Mouse (Mus musculus): ENCODE measurements around the gene Rab15. TPM values are rescaled to one million over a fixed set of nuclear protein-coding genes. Genes with fewer than 3 reads are reported as not detected.
A peak's percentile ranks its signal among the peaks of the same experiment; 100 is the strongest.

Gene Rab15
- polyA plus RNA-seq, 1 experiment from 2014 or later: 14.2 TPM

GRCm38 (mm10) chr12:76777845-76778244 lies 44.9 kb downstream of the Rab15 start:
- no peak for DNase-seq (ENCODE audit: low spot score)
- H3K9me3 ChIP-seq (ENCODE audit: control insufficient read depth, low read length): no peaks in the 10 kb centered on the region
- no peaks in the 10 kb centered on the region for H3K27me3 ChIP-seq (ENCODE audit: control insufficient read depth, insufficient read depth, low read length)

GRCm38 (mm10) chr12:76776898-76777297 lies 45.8 kb downstream of the Rab15 start:
- Histone ChIP-seq H3K4me2 (ENCODE audit: low read depth) (no peak overlapping the region), H3K4me1 (ENCODE audit: control insufficient read depth, insufficient read depth, low read length) (no peaks in the 10 kb centered on the region), H3K27me3 (ENCODE audit: control insufficient read depth, insufficient read depth, low read length) (no peaks in the 10 kb centered on the region), H3K36me3 (ENCODE audit: control insufficient read depth, insufficient read depth, low read length) (no peaks in the 10 kb centered on the region), H3K27ac (ENCODE audit: low read depth, low read length) (no peak overlapping the region), H3K9ac (ENCODE audit: low read length) (no peak overlapping the region), H3K4me3 (ENCODE audit: low read depth, low read length) (no peak overlapping the region), H3K9me3 (ENCODE audit: control insufficient read depth, low read length) (no peaks in the 10 kb centered on the region)
- no peak for ATAC-seq (ENCODE audit: insufficient read depth, low FRiP score, low TSS enrichment)
- 91% methylated on average over 5 of the region's 5 CpGs for WGBS
- DNase-seq (ENCODE audit: low spot score): no peak

More at GRCm38 (mm10) chr12:76777845-76778244, 44.9 kb downstream of the Rab15 start:
- no peak overlapping the region for H3K4me2 ChIP-seq (ENCODE audit: low read depth)
- H3K4me3 ChIP-seq (ENCODE audit: low read depth, low read length): no peak overlapping the region
- no peak for ATAC-seq (ENCODE audit: insufficient read depth, low FRiP score, low TSS enrichment)
- no peak overlapping the region for H3K9ac ChIP-seq (ENCODE audit: low read length)
- no peaks in the 10 kb centered on the region for H3K4me1 ChIP-seq (ENCODE audit: control insufficient read depth, insufficient read depth, low read length)
- H3K36me3 ChIP-seq (ENCODE audit: control insufficient read depth, insufficient read depth, low read length): no peaks in the 10 kb centered on the region
- H3K27ac ChIP-seq (ENCODE audit: low read depth, low read length): no peak overlapping the region

- ATAC-seq (ENCODE audit: insufficient read depth, low FRiP score, low TSS enrichment): no peak
- Histone ChIP-seq H3K27ac (ENCODE audit: low read depth, low read length) (no peak overlapping the region), H3K36me3 (ENCODE audit: control insufficient read depth, insufficient read depth, low read length) (no peaks in the 10 kb centered on the region), H3K4me2 (ENCODE audit: low read depth) (no peak overlapping the region), H3K4me1 (ENCODE audit: control insufficient read depth, insufficient read depth, low read length) (no peaks in the 10 kb centered on the region), H3K27me3 (ENCODE audit: control insufficient read depth, insufficient read depth, low read length) (no peaks in the 10 kb centered on the region), H3K9ac (ENCODE audit: low read length) (no peak overlapping the region), H3K4me3 (ENCODE audit: low read depth, low read length) (no peak overlapping the region), H3K9me3 (ENCODE audit: control insufficient read depth, low read length) (no peaks in the 10 kb centered on the region)
- WGBS: 49% methylated on average over 4 of the region's 4 CpGs
- no peak for DNase-seq (ENCODE audit: low spot score)
Observed at GRCm38 (mm10) chr12:76775132-76775531, 47.6 kb downstream of the Rab15 start.

GRCm38 (mm10) chr12:76774652-76775051 lies 48.1 kb downstream of the Rab15 start:
- Histone ChIP-seq H3K27ac (ENCODE audit: low read depth, low read length) (no peak overlapping the region), H3K4me3 (ENCODE audit: low read depth, low read length) (no peak overlapping the region), H3K4me2 (ENCODE audit: low read depth) (no peak overlapping the region), H3K4me1 (ENCODE audit: control insufficient read depth, insufficient read depth, low read length) (no peaks in the 10 kb centered on the region), H3K9me3 (ENCODE audit: control insufficient read depth, low read length) (no peaks in the 10 kb centered on the region), H3K27me3 (ENCODE audit: control insufficient read depth, insufficient read depth, low read length) (no peaks in the 10 kb centered on the region), H3K36me3 (ENCODE audit: control insufficient read depth, insufficient read depth, low read length) (no peaks in the 10 kb centered on the region), H3K9ac (ENCODE audit: low read length) (no peak overlapping the region)
- WGBS: 81% methylated on average over 3 of the region's 3 CpGs
- DNase-seq (ENCODE audit: low spot score): no peak
- no peak for ATAC-seq (ENCODE audit: insufficient read depth, low FRiP score, low TSS enrichment)

GRCm38 (mm10) chr12:76771540-76771939 lies 51.2 kb downstream of the Rab15 start:
- 86% methylated on average over 5 of the region's 5 CpGs for WGBS
- H3K4me3 ChIP-seq (ENCODE audit: low read depth, low read length): no peak overlapping the region
- no peaks in the 10 kb centered on the region for H3K9me3 ChIP-seq (ENCODE audit: control insufficient read depth, low read length)
- ATAC-seq (ENCODE audit: insufficient read depth, low FRiP score, low TSS enrichment) (no peak), DNase-seq (ENCODE audit: low spot score) (no peak)
- no peak overlapping the region for H3K4me2 ChIP-seq (ENCODE audit: low read depth)
- no peaks in the 10 kb centered on the region for H3K36me3 ChIP-seq (ENCODE audit: control insufficient read depth, insufficient read depth, low read length)
- no peak overlapping the region for H3K9ac ChIP-seq (ENCODE audit: low read length)
- H3K27ac ChIP-seq (ENCODE audit: low read depth, low read length): no peak overlapping the region
- H3K4me1 ChIP-seq (ENCODE audit: control insufficient read depth, insufficient read depth, low read length): no peaks in the 10 kb centered on the region
- no peaks in the 10 kb centered on the region for H3K27me3 ChIP-seq (ENCODE audit: control insufficient read depth, insufficient read depth, low read length)

- H3K4me1 ChIP-seq (ENCODE audit: control insufficient read depth, insufficient read depth, low read length): 0 out of 2 replicates have a peak, but pooled peaks cover 4% of the 10 kb centered on the region
- H3K36me3 ChIP-seq (ENCODE audit: control insufficient read depth, insufficient read depth, low read length): no peaks in the 10 kb centered on the region
- ATAC-seq (ENCODE audit: insufficient read depth, low FRiP score, low TSS enrichment) (no peak), DNase-seq (ENCODE audit: low spot score) (no peak)
- no peaks in the 10 kb centered on the region for H3K27me3 ChIP-seq (ENCODE audit: control insufficient read depth, insufficient read depth, low read length)
- H3K4me2 ChIP-seq (ENCODE audit: low read depth): no peak overlapping the region
- no peak overlapping the region for H3K9ac ChIP-seq (ENCODE audit: low read length)
- no peaks in the 10 kb centered on the region for H3K9me3 ChIP-seq (ENCODE audit: control insufficient read depth, low read length)
- H3K4me3 ChIP-seq (ENCODE audit: low read depth, low read length): no peak overlapping the region
- WGBS: 91% methylated on average over 5 of the region's 5 CpGs
- H3K27ac ChIP-seq (ENCODE audit: low read depth, low read length): no peak overlapping the region
Observed at GRCm38 (mm10) chr12:76770841-76771500, 51.7 kb downstream of the Rab15 start.

- H3K36me3 ChIP-seq (ENCODE audit: control insufficient read depth, insufficient read depth, low read length): no peaks in the 10 kb centered on the region
- ATAC-seq (ENCODE audit: insufficient read depth, low FRiP score, low TSS enrichment) (peak; percentile 18; the same call in 1 of the 2 replicates), DNase-seq (ENCODE audit: low spot score) (peak; percentile 23)
- H3K9me3 ChIP-seq (ENCODE audit: control insufficient read depth, low read length): no peaks in the 10 kb centered on the region
- H3K4me3 ChIP-seq (ENCODE audit: low read depth, low read length): peak overlapping the region; percentile 70
- H3K9ac ChIP-seq (ENCODE audit: low read length): peak overlapping the region; percentile 84
- H3K27me3 ChIP-seq (ENCODE audit: control insufficient read depth, insufficient read depth, low read length): no peaks in the 10 kb centered on the region
- peak overlapping the region; percentile 59 for H3K4me2 ChIP-seq (ENCODE audit: low read depth)
- H3K4me1 ChIP-seq (ENCODE audit: control insufficient read depth, insufficient read depth, low read length): 0 out of 2 replicates have a peak, but pooled peaks cover 4% of the 10 kb centered on the region
- H3K27ac ChIP-seq (ENCODE audit: low read depth, low read length): no peak overlapping the region
- WGBS: 34% methylated on average over 20 of the region's 20 CpGs
Observed at GRCm38 (mm10) chr12:76765901-76766630, 56.6 kb downstream of the Rab15 start.

- WGBS: 0% methylated on average over 31 of the region's 31 CpGs
- Histone ChIP-seq H3K4me2 (ENCODE audit: low read depth) (peak within 1 kb of the TSS; percentile 59), H3K36me3 (ENCODE audit: control insufficient read depth, insufficient read depth, low read length) (no peaks in the 10 kb centered on the region), H3K4me1 (ENCODE audit: control insufficient read depth, insufficient read depth, low read length) (0 out of 2 replicates have a peak, but pooled peaks cover 4% of the 10 kb centered on the region), H3K4me3 (ENCODE audit: low read depth, low read length) (peak within 1 kb of the TSS; percentile 70), H3K27ac (ENCODE audit: low read depth, low read length) (peak within 1 kb of the TSS; percentile 62; the same call in 1 of the 2 replicates), H3K9ac (ENCODE audit: low read length) (peak within 1 kb of the TSS; percentile 84), H3K9me3 (ENCODE audit: control insufficient read depth, low read length) (no peaks in the 10 kb centered on the region), H3K27me3 (ENCODE audit: control insufficient read depth, insufficient read depth, low read length) (no peaks in the 10 kb centered on the region)
- DNase-seq (ENCODE audit: low spot score) (peak; percentile 92), ATAC-seq (ENCODE audit: insufficient read depth, low FRiP score, low TSS enrichment) (peak; percentile 98)
Observed at GRCm38 (mm10) chr12:76765354-76765851, 57.3 kb downstream of the Rab15 start, which contains the start of the genes Churc1 and Fntb. Churc1 (plus strand) TSS chr12:76765538. Fntb (plus strand) TSS chr12:76765589.
